Mouse (Mus musculus): Measurements from ENCODE around the gene Fez2. TPM values are rescaled to one million over a fixed set of nuclear protein-coding genes. Genes with fewer than 3 reads are reported as not detected.

The Fez2 gene
- polyA plus RNA-seq, 1 experiment, result 31.7 TPM

- H3K4me3 ChIP-seq (ENCODE audit: low read depth, low read length), result no peak overlapping the region
- H3K27me3 ChIP-seq (ENCODE audit: control insufficient read depth, insufficient read depth, low read length), result no peaks in the 10 kb centered on the region
- H3K36me3 ChIP-seq (ENCODE audit: control insufficient read depth, insufficient read depth, low read length), result peaks cover 35% of the 10 kb centered on the region
- H3K27ac ChIP-seq (ENCODE audit: insufficient read depth, low read depth, low read length), result no peak overlapping the region
- H3K4me1 ChIP-seq (ENCODE audit: control insufficient read depth, insufficient read depth, insufficient read length, low read length), result no peaks in the 10 kb centered on the region
- TF ChIP-seq CTCF (IDR thresholded peaks at IDR 0.05; ENCODE audit: extremely low read depth, insufficient read length, insufficient replicate concordance, low read depth, low read length) (no peak), POLR2A (IDR thresholded peaks at IDR 0.05; ENCODE audit: low read depth, low read length) (no peak)
- WGBS, result 90% methylated on average over 8 of the region's 8 CpGs
These were observed 44.1 kb downstream of the Fez2 start for GRCm38 (mm10) chr17:78373849-78374248.

- TF ChIP-seq CTCF (IDR thresholded peaks at IDR 0.05; ENCODE audit: extremely low read depth, insufficient read length, insufficient replicate concordance, low read depth, low read length) (no peak), POLR2A (IDR thresholded peaks at IDR 0.05; ENCODE audit: low read depth, low read length) (no peak)
- WGBS, result 83% methylated on average over 6 of the region's 6 CpGs
- Histone ChIP-seq H3K36me3 (ENCODE audit: control insufficient read depth, insufficient read depth, low read length) (peaks cover 34% of the 10 kb centered on the region), H3K27me3 (ENCODE audit: control insufficient read depth, insufficient read depth, low read length) (no peaks in the 10 kb centered on the region), H3K4me1 (ENCODE audit: control insufficient read depth, insufficient read depth, insufficient read length, low read length) (no peaks in the 10 kb centered on the region), H3K4me3 (ENCODE audit: low read depth, low read length) (no peak overlapping the region), H3K27ac (ENCODE audit: insufficient read depth, low read depth, low read length) (no peak overlapping the region; the same call in 1 of the 2 replicates)
These were observed 44.8 kb downstream of the Fez2 start for GRCm38 (mm10) chr17:78373174-78373573.

GRCm38 (mm10) chr17:78370445-78370844 lies 47.5 kb downstream of the Fez2 start:
- Histone ChIP-seq H3K4me1 (ENCODE audit: control insufficient read depth, insufficient read depth, insufficient read length, low read length) (no peaks in the 10 kb centered on the region), H3K27ac (ENCODE audit: insufficient read depth, low read depth, low read length) (no peak overlapping the region), H3K36me3 (ENCODE audit: control insufficient read depth, insufficient read depth, low read length) (peaks cover 25% of the 10 kb centered on the region), H3K4me3 (ENCODE audit: low read depth, low read length) (no peak overlapping the region), H3K27me3 (ENCODE audit: control insufficient read depth, insufficient read depth, low read length) (no peaks in the 10 kb centered on the region)
- WGBS, result 61% methylated on average over 1 of the region's 1 CpGs
- TF ChIP-seq POLR2A (IDR thresholded peaks at IDR 0.05; ENCODE audit: low read depth, low read length) (no peak), CTCF (IDR thresholded peaks at IDR 0.05; ENCODE audit: extremely low read depth, insufficient read length, insufficient replicate concordance, low read depth, low read length) (no peak)

- Histone ChIP-seq H3K27me3 (ENCODE audit: control insufficient read depth, insufficient read depth, low read length) (no peaks in the 10 kb centered on the region), H3K27ac (ENCODE audit: insufficient read depth, low read depth, low read length) (no peak overlapping the region), H3K4me1 (ENCODE audit: control insufficient read depth, insufficient read depth, insufficient read length, low read length) (no peaks in the 10 kb centered on the region), H3K4me3 (ENCODE audit: low read depth, low read length) (no peak overlapping the region), H3K36me3 (ENCODE audit: control insufficient read depth, insufficient read depth, low read length) (peaks cover 16% of the 10 kb centered on the region)
- WGBS, result 93% methylated on average over 8 of the region's 8 CpGs
- TF ChIP-seq CTCF (IDR thresholded peaks at IDR 0.05; ENCODE audit: extremely low read depth, insufficient read length, insufficient replicate concordance, low read depth, low read length) (no peak), POLR2A (IDR thresholded peaks at IDR 0.05; ENCODE audit: low read depth, low read length) (no peak)
These were observed 49.5 kb downstream of the Fez2 start for GRCm38 (mm10) chr17:78368481-78368880.

- WGBS, result 76% methylated on average over 7 of the region's 7 CpGs
These were observed 51.9 kb downstream of the Fez2 start for GRCm38 (mm10) chr17:78366070-78366469.

GRCm38 (mm10) chr17:78364555-78365302 lies 53.2 kb downstream of the Fez2 start:
- Histone ChIP-seq H3K36me3 (ENCODE audit: control insufficient read depth, insufficient read depth, low read length) (peaks cover 13% of the 10 kb centered on the region), H3K27me3 (ENCODE audit: control insufficient read depth, insufficient read depth, low read length) (no peaks in the 10 kb centered on the region), H3K4me1 (ENCODE audit: control insufficient read depth, insufficient read depth, insufficient read length, low read length) (no peaks in the 10 kb centered on the region; the same call in 1 of the 2 replicates), H3K27ac (ENCODE audit: insufficient read depth, low read depth, low read length) (no peak overlapping the region), H3K4me3 (ENCODE audit: low read depth, low read length) (no peak overlapping the region)
- WGBS, result 93% methylated on average over 23 of the region's 23 CpGs
- TF ChIP-seq CTCF (IDR thresholded peaks at IDR 0.05; ENCODE audit: extremely low read depth, insufficient read length, insufficient replicate concordance, low read depth, low read length) (no peak), POLR2A (IDR thresholded peaks at IDR 0.05; ENCODE audit: low read depth, low read length) (no peak)

More at GRCm38 (mm10) chr17:78366070-78366469, 51.9 kb downstream of the Fez2 start:
- no peaks in the 10 kb centered on the region; the same call in 1 of the 2 replicates for H3K4me1 ChIP-seq (ENCODE audit: control insufficient read depth, insufficient read depth, insufficient read length, low read length)
- H3K36me3 ChIP-seq (ENCODE audit: control insufficient read depth, insufficient read depth, low read length), result peaks cover 13% of the 10 kb centered on the region
- H3K27me3 ChIP-seq (ENCODE audit: control insufficient read depth, insufficient read depth, low read length), result no peaks in the 10 kb centered on the region
- no peak overlapping the region for H3K4me3 ChIP-seq (ENCODE audit: low read depth, low read length)
- no peak overlapping the region for H3K27ac ChIP-seq (ENCODE audit: insufficient read depth, low read depth, low read length)
- TF ChIP-seq CTCF (IDR thresholded peaks at IDR 0.05; ENCODE audit: extremely low read depth, insufficient read length, insufficient replicate concordance, low read depth, low read length) (no peak), POLR2A (IDR thresholded peaks at IDR 0.05; ENCODE audit: low read depth, low read length) (no peak)

GRCm38 (mm10) chr17:78361939-78362728 lies 55.8 kb downstream of the Fez2 start:
- Histone ChIP-seq H3K4me1 (ENCODE audit: control insufficient read depth, insufficient read depth, insufficient read length, low read length) (no peaks in the 10 kb centered on the region; the same call in 1 of the 2 replicates), H3K36me3 (ENCODE audit: control insufficient read depth, insufficient read depth, low read length) (peaks cover 4% of the 10 kb centered on the region), H3K27ac (ENCODE audit: insufficient read depth, low read depth, low read length) (peak overlapping the region; percentile 43), H3K27me3 (ENCODE audit: control insufficient read depth, insufficient read depth, low read length) (no peaks in the 10 kb centered on the region), H3K4me3 (ENCODE audit: low read depth, low read length) (no peak overlapping the region)
- TF ChIP-seq POLR2A (IDR thresholded peaks at IDR 0.05; ENCODE audit: low read depth, low read length) (no peak), CTCF (IDR thresholded peaks at IDR 0.05; ENCODE audit: extremely low read depth, insufficient read length, insufficient replicate concordance, low read depth, low read length) (no peak)
- WGBS, result 68% methylated on average over 13 of the region's 13 CpGs
